Comparison of ENCODE assay signal across 8 mouse cellular contexts in genomic region chr8:72137431-72137830, GRCm38 (mm10). TPM values are rescaled to one million over a fixed set of nuclear protein-coding genes. Genes with fewer than 3 reads are reported as not detected.
DNase-seq lines count a peak whose midpoint lies in the region; ATAC-seq and TF ChIP-seq lines count a peak whose summit lies in the region.

No protein-coding gene starts in this region.

- no peak overlapping the region for H3K9ac ChIP-seq in lung, embryonic 14.5 days
- no peak overlapping the region for H3K9ac ChIP-seq in embryonic facial prominence, embryonic 14.5 days (ENCODE audit: low read depth, low read length)
- H3K9ac ChIP-seq in hindbrain, embryonic 12.5 days = no peak overlapping the region
- no peak overlapping the region for H3K9ac ChIP-seq in liver, embryonic 14.5 days (replicated peaks)

- intact Hi-C loops in left cerebral cortex, adult 2 months (cut with DNase I) = loop anchor here (10.0 kb wide), 2 partner anchors 213 to 463 kb away; partner anchors contain the start of genes Jak3 and Unc13a

- 87% methylated on average over 2 of the region's 2 CpGs for WGBS in lung, embryonic 14.5 days
- 88% methylated on average over 2 of the region's 2 CpGs for WGBS in embryonic facial prominence, embryonic 14.5 days
- WGBS in hindbrain, embryonic 12.5 days = 92% methylated on average over 2 of the region's 2 CpGs
- 55% methylated on average over 2 of the region's 2 CpGs for WGBS in liver, embryonic 14.5 days (ENCODE audit: insufficient replicate concordance)

- peak overlapping the region; percentile 80 for H3K4me2 ChIP-seq in lung, embryonic 14.5 days
- H3K4me2 ChIP-seq in embryonic facial prominence, embryonic 14.5 days (ENCODE audit: low read depth, low read length) = peak overlapping the region; percentile 73
- peak overlapping the region; percentile 69; the same call in 1 of the 2 replicates for H3K4me2 ChIP-seq in hindbrain, embryonic 12.5 days (replicated peaks)
- H3K4me2 ChIP-seq in liver, embryonic 14.5 days (ENCODE audit: low read depth) = peak overlapping the region; percentile 73; the same call in 1 of the 2 replicates

- no peak for DNase-seq in lung, embryonic 14.5 days
- no peak for DNase-seq in lung, postnatal 25 days (ENCODE audit: low spot score)
- no peak for DNase-seq in embryonic facial prominence, embryonic 14.5 days (ENCODE audit: low spot score)
- no peak for DNase-seq in liver, embryonic 14.5 days (ENCODE audit: low read depth in 3 of 3, low spot score in 3 of 3)
- no peak for DNase-seq in left cerebral cortex, adult 18-20 months (ENCODE audit: low spot score in 2 of 2)
- no peak for DNase-seq in left cerebral cortex, adult 2 months (ENCODE audit: extremely low spot score in 1 of 2, low spot score in 2 of 2)
- no peak for DNase-seq in thymus, postnatal 25 days

- no peaks in the 10 kb centered on the region for H3K27me3 ChIP-seq in lung, embryonic 14.5 days (ENCODE audit: insufficient read depth, low read length)
- no peaks in the 10 kb centered on the region for H3K27me3 ChIP-seq in embryonic facial prominence, embryonic 14.5 days (replicated peaks; ENCODE audit: control insufficient read depth, insufficient read depth, low read length)
- no peaks in the 10 kb centered on the region for H3K27me3 ChIP-seq in hindbrain, embryonic 12.5 days
- H3K27me3 ChIP-seq in liver, embryonic 14.5 days (ENCODE audit: control insufficient read depth, insufficient read depth, low read length) = peaks cover 24% of the 10 kb centered on the region

- H3K4me3 ChIP-seq in lung, embryonic 14.5 days (ENCODE audit: low read depth, low read length) = peak overlapping the region; percentile 92; the same call in 1 of the 2 replicates
- H3K4me3 ChIP-seq in embryonic facial prominence, embryonic 14.5 days (ENCODE audit: low read depth, low read length) = no peak overlapping the region
- H3K4me3 ChIP-seq in hindbrain, embryonic 12.5 days = no peak overlapping the region
- no peak overlapping the region for H3K4me3 ChIP-seq in liver, embryonic 14.5 days (ENCODE audit: insufficient read depth in 1 of 2, low read depth in 2 of 2, low read length in 2 of 2)
- no peak overlapping the region for H3K4me3 ChIP-seq in left cerebral cortex, adult 2 months

- H3K36me3 ChIP-seq in lung, embryonic 14.5 days (ENCODE audit: insufficient read depth) = peaks cover 48% of the 10 kb centered on the region
- peaks cover 43% of the 10 kb centered on the region for H3K36me3 ChIP-seq in embryonic facial prominence, embryonic 14.5 days (ENCODE audit: control insufficient read depth, insufficient read depth, low read length)
- H3K36me3 ChIP-seq in hindbrain, embryonic 12.5 days = peaks cover 42% of the 10 kb centered on the region
- H3K36me3 ChIP-seq in liver, embryonic 14.5 days (replicated peaks; ENCODE audit: control insufficient read depth, insufficient read depth, low read depth) = no peaks in the 10 kb centered on the region; the same call in 1 of the 2 replicates

- no peak for ATAC-seq in lung, embryonic 14.5 days (ENCODE audit: insufficient read depth)
- ATAC-seq in embryonic facial prominence, embryonic 14.5 days (ENCODE audit: low read depth) = no peak
- ATAC-seq in hindbrain, embryonic 12.5 days (ENCODE audit: low FRiP score) = no peak
- no peak for ATAC-seq in liver, embryonic 14.5 days (ENCODE audit: insufficient read depth)

- no peaks in the 10 kb centered on the region for H3K9me3 ChIP-seq in lung, embryonic 14.5 days (ENCODE audit: low read depth, low read length)
- H3K9me3 ChIP-seq in embryonic facial prominence, embryonic 14.5 days (ENCODE audit: control insufficient read depth, low read length) = no peaks in the 10 kb centered on the region
- no peaks in the 10 kb centered on the region for H3K9me3 ChIP-seq in hindbrain, embryonic 12.5 days (replicated peaks)
- H3K9me3 ChIP-seq in liver, embryonic 14.5 days (ENCODE audit: control insufficient read depth, low read length) = no peaks in the 10 kb centered on the region

- H3K4me1 ChIP-seq in lung, embryonic 14.5 days (ENCODE audit: insufficient read depth) = peaks cover 5% of the 10 kb centered on the region; the same call in 1 of the 2 replicates
- H3K4me1 ChIP-seq in embryonic facial prominence, embryonic 14.5 days (ENCODE audit: control insufficient read depth, insufficient read depth, low read length) = peaks cover 10% of the 10 kb centered on the region
- H3K4me1 ChIP-seq in hindbrain, embryonic 12.5 days = peaks cover 12% of the 10 kb centered on the region
- peaks cover 0 to 12% of the 10 kb centered on the region in 2 experiments; a peak in 3 of 4 replicates for H3K4me1 ChIP-seq in liver, embryonic 14.5 days (replicated peaks; ENCODE audit: control insufficient read depth in 2 of 2, insufficient read depth in 2 of 2, low read length in 1 of 2)

- peak overlapping the region; percentile 100 for H3K27ac ChIP-seq in lung, embryonic 14.5 days (ENCODE audit: low read depth)
- H3K27ac ChIP-seq in embryonic facial prominence, embryonic 14.5 days (replicated peaks; ENCODE audit: low read depth, low read length) = peak overlapping the region; percentile 99
- H3K27ac ChIP-seq in hindbrain, embryonic 12.5 days = no peak overlapping the region
- H3K27ac ChIP-seq in liver, embryonic 14.5 days = no peak overlapping the region
- H3K27ac ChIP-seq in left cerebral cortex, adult 2 months = no peak overlapping the region

- TF ChIP-seq CTCF in lung, embryonic 14.5 days (IDR thresholded peaks at IDR 0.05; ENCODE audit: low read depth) = no peak
- no peak for TF ChIP-seq CTCF in liver, embryonic 14.5 days (IDR thresholded peaks at IDR 0.05; ENCODE audit: low read depth)
- TF ChIP-seq CTCF in left cerebral cortex, adult 2 months (IDR thresholded peaks at IDR 0.05) = no peak

- TF ChIP-seq EP300 in liver, embryonic 14.5 days (IDR thresholded peaks at IDR 0.05; ENCODE audit: low read depth) = no peak

RNA-seq across cellular contexts. Expression of gene Tpm4, which starts 2.7 kb away (rescaled TPM):
- polyA plus RNA-seq in lung, embryonic 14.5 days (2014; fragmentation: Nextera tagmentation; extraction: Ambion mirVana) = 849 and 861 TPM in 2 replicates
- 572 and 613 TPM in 2 replicates for polyA plus RNA-seq in embryonic facial prominence, embryonic 14.5 days (2014; fragmentation: Nextera tagmentation; extraction: Ambion mirVana)
- 420 and 456 TPM in 2 replicates for polyA plus RNA-seq in hindbrain, embryonic 12.5 days (2016; fragmentation: Nextera tagmentation; extraction: Ambion mirVana)
- polyA plus RNA-seq in liver, embryonic 14.5 days (2012; rRNA removed) = 28.7 and 49.0 TPM in 2 replicates
- 69.2 and 76.4 TPM in 2 replicates for polyA plus RNA-seq in liver, embryonic 14.5 days (2014; fragmentation: Nextera tagmentation; extraction: Ambion mirVana)
- 10 to 100 TPM; 22.7 to 31.6 TPM for total RNA-seq in left cerebral cortex, adult 18-20 months (2021)
- total RNA-seq in left cerebral cortex, adult 2 months (2021) = 10 to 100 TPM; 24.9 to 29.7 TPM

RNA-seq across cellular contexts. Expression of gene Rab8a, which starts 23.6 kb away (rescaled TPM):
- 90.0 and 103 TPM in 2 replicates for polyA plus RNA-seq in lung, embryonic 14.5 days (2014; fragmentation: Nextera tagmentation; extraction: Ambion mirVana)
- 75.2 and 85.1 TPM in 2 replicates for polyA plus RNA-seq in embryonic facial prominence, embryonic 14.5 days (2014; fragmentation: Nextera tagmentation; extraction: Ambion mirVana)
- polyA plus RNA-seq in hindbrain, embryonic 12.5 days (2016; fragmentation: Nextera tagmentation; extraction: Ambion mirVana) = 111 and 115 TPM in 2 replicates
- polyA plus RNA-seq in liver, embryonic 14.5 days (2012; rRNA removed) = 18.3 and 59.7 TPM in 2 replicates
- polyA plus RNA-seq in liver, embryonic 14.5 days (2014; fragmentation: Nextera tagmentation; extraction: Ambion mirVana) = 50.7 and 54.6 TPM in 2 replicates
- 10 to 100 TPM; 27.8 to 39.9 TPM for total RNA-seq in left cerebral cortex, adult 18-20 months (2021)
- total RNA-seq in left cerebral cortex, adult 2 months (2021) = 10 to 100 TPM; 32.4 to 37.9 TPM

RNA-seq across cellular contexts. Expression of gene Olfr374, which starts 30.6 kb away (rescaled TPM):
- polyA plus RNA-seq in lung, embryonic 14.5 days (2014; fragmentation: Nextera tagmentation; extraction: Ambion mirVana) = 0.01 and 0.04 TPM in 2 replicates
- polyA plus RNA-seq in embryonic facial prominence, embryonic 14.5 days (2014; fragmentation: Nextera tagmentation; extraction: Ambion mirVana) = 0.03 and 0.17 TPM in 2 replicates
- polyA plus RNA-seq in hindbrain, embryonic 12.5 days (2016; fragmentation: Nextera tagmentation; extraction: Ambion mirVana) = not detected in 2 replicates
- polyA plus RNA-seq in liver, embryonic 14.5 days (2012; rRNA removed) = not detected in 2 replicates
- not detected in 2 replicates for polyA plus RNA-seq in liver, embryonic 14.5 days (2014; fragmentation: Nextera tagmentation; extraction: Ambion mirVana)
- not detected for total RNA-seq in left cerebral cortex, adult 18-20 months (2021)
- total RNA-seq in left cerebral cortex, adult 2 months (2021) = not detected

RNA-seq across cellular contexts. Expression of gene Hsh2d, which starts 52.0 kb away (rescaled TPM):
- 0.30 and 0.51 TPM in 2 replicates for polyA plus RNA-seq in lung, embryonic 14.5 days (2014; fragmentation: Nextera tagmentation; extraction: Ambion mirVana)
- 0.08 TPM in 1 of 2 replicates, not detected in the other for polyA plus RNA-seq in embryonic facial prominence, embryonic 14.5 days (2014; fragmentation: Nextera tagmentation; extraction: Ambion mirVana)
- not detected in 2 replicates for polyA plus RNA-seq in hindbrain, embryonic 12.5 days (2016; fragmentation: Nextera tagmentation; extraction: Ambion mirVana)
- polyA plus RNA-seq in liver, embryonic 14.5 days (2012; rRNA removed) = 0.15 and 0.18 TPM in 2 replicates
- polyA plus RNA-seq in liver, embryonic 14.5 days (2014; fragmentation: Nextera tagmentation; extraction: Ambion mirVana) = 0.11 and 0.37 TPM in 2 replicates
- total RNA-seq in left cerebral cortex, adult 18-20 months (2021) = not detected
- not detected for total RNA-seq in left cerebral cortex, adult 2 months (2021)

RNA-seq across cellular contexts. Expression of gene Olfr373, which starts 54.5 kb away (rescaled TPM):
- polyA plus RNA-seq in lung, embryonic 14.5 days (2014; fragmentation: Nextera tagmentation; extraction: Ambion mirVana) = not detected in 2 replicates
- not detected in 2 replicates for polyA plus RNA-seq in embryonic facial prominence, embryonic 14.5 days (2014; fragmentation: Nextera tagmentation; extraction: Ambion mirVana)
- polyA plus RNA-seq in hindbrain, embryonic 12.5 days (2016; fragmentation: Nextera tagmentation; extraction: Ambion mirVana) = not detected in 2 replicates
- polyA plus RNA-seq in liver, embryonic 14.5 days (2012; rRNA removed) = not detected in 2 replicates
- polyA plus RNA-seq in liver, embryonic 14.5 days (2014; fragmentation: Nextera tagmentation; extraction: Ambion mirVana) = not detected in 2 replicates
- total RNA-seq in left cerebral cortex, adult 18-20 months (2021) = not detected
- not detected for total RNA-seq in left cerebral cortex, adult 2 months (2021)

Comparison
In these comparisons a context has a peak if more than half of its experiments do, and no peak if none do; other contexts are left out.
1. H3K27ac ChIP-seq: peak in lung, embryonic 14.5 days (single experiment) and embryonic facial prominence, embryonic 14.5 days (single experiment); none in hindbrain, embryonic 12.5 days (single experiment), liver, embryonic 14.5 days (single experiment) and left cerebral cortex, adult 2 months (single experiment).
2. Peak in every context shown above with its lines, with median percentiles within 50 percentile points of each other: H3K4me2 ChIP-seq.